Mouse (Mus musculus) G1E (cell line): ENCODE data around the gene Cyren. TPM values are rescaled to one million over a fixed set of nuclear protein-coding genes. Genes with fewer than 3 reads are reported as not detected.

Experiments used
- ATAC-seq: 2 replicates; pipeline ENCODE4 v1.8.0; 2016; ENCODE audit warnings: mild to moderate bottlenecking; ENCODE audit not compliant: insufficient number of reproducible peaks, poor library complexity, low FRiP score, severe bottlenecking; ENCODE audit errors: extremely low read depth
- DNase-seq: peaks from one replicate; pipeline ENCODE4 v3.0.0; 2012; ENCODE audit warnings: low spot score
- H3K27me3 ChIP-seq: 2 replicates; pipeline ENCODE4 v1.6.1; 2012; ENCODE audit warnings: mild to moderate bottlenecking, low read length, inconsistent platforms; ENCODE audit not compliant: insufficient read depth
- H3K36me3 ChIP-seq: replicated peaks from 2 replicates; pipeline ENCODE3; 2012; ENCODE audit warnings: mild to moderate bottlenecking, inconsistent platforms
- H3K4me1 ChIP-seq: 2 replicates; pipeline ENCODE4 v1.6.1; 2012; ENCODE audit warnings: low read depth, low read length, inconsistent platforms, mixed read lengths; ENCODE audit not compliant: insufficient read depth
- H3K4me3 ChIP-seq: 2 replicates; pipeline ENCODE4 v1.5.1; 2012; ENCODE audit warnings: low read depth, mild to moderate bottlenecking, inconsistent platforms, low read length, moderate library complexity, mixed read lengths
- H3K9me3 ChIP-seq: replicated peaks from 2 replicates; pipeline ENCODE4 v1.6.1; 2012; ENCODE audit warnings: inconsistent platforms
- CTCF ChIP-seq: IDR thresholded peaks from 2 replicates; pipeline ENCODE4 v1.5.1; 2012; ENCODE audit warnings: low read depth, low read length, inconsistent platforms, mixed read lengths
- GATA1 ChIP-seq: IDR thresholded peaks from 2 replicates; pipeline ENCODE4 v1.6.1; 2012; ENCODE audit warnings: borderline replicate concordance, low read length, inconsistent platforms, mixed read lengths
- GATA2 ChIP-seq: IDR thresholded peaks from 2 replicates; pipeline ENCODE4 v1.6.1; 2012; ENCODE audit warnings: low read depth, low read length, inconsistent platforms, borderline replicate concordance
- POLR2AphosphoS5 ChIP-seq: IDR thresholded peaks from 2 replicates; pipeline ENCODE4 v1.6.1; 2012; ENCODE audit warnings: low read depth, low read length, inconsistent platforms; ENCODE audit not compliant: insufficient replicate concordance
- TAL1 ChIP-seq: conservative IDR thresholded peaks from 2 replicates; pipeline ENCODE4 v1.6.1; 2012; ENCODE audit warnings: low read depth, low read length, inconsistent platforms, mixed read lengths
- polyA plus RNA-seq: library from polyadenylated mRNA; stranded (reverse); fragments of >175 nt; gene quantifications from 2 replicates; pipeline ENCODE4 v1.2.3, GENCODE M21; 2012
- total RNA-seq, 2 experiments: library from RNA; stranded (forward) in 1 of 2; stranded (reverse) in 1 of 2; fragments of 200-1000 nt in 1 of 2; fragments of >200 nt in 1 of 2; fragmentation: Nextera tagmentation in 1 of 2; gene quantifications; 2 replicates each; pipeline ENCODE4 v1.2.3; 2014 to 2017

Cyren gene
- total and polyA plus RNA-seq, 3 experiments, result 8.1 to 20.1 (median 17.4) TPM

GRCm38 (mm10) chr6:34874101-34874921, 3.5 kb downstream of the Cyren start:
- Histone ChIP-seq H3K4me3 (peak overlapping the region; percentile 86; the same call in 1 of the 2 replicates), H3K36me3 (peaks cover 61% of the 10 kb centered on the region), H3K9me3 (no peaks in the 10 kb centered on the region), H3K4me1 (peaks cover 78% of the 10 kb centered on the region), H3K27me3 (no peaks in the 10 kb centered on the region)
- TF ChIP-seq CTCF (no peak), TAL1 (peak; percentile 60), POLR2AphosphoS5 (no peak), GATA1 (no peak), GATA2 (no peak)
- ATAC-seq (peak; percentile 11), DNase-seq (no peak)

DNA sequence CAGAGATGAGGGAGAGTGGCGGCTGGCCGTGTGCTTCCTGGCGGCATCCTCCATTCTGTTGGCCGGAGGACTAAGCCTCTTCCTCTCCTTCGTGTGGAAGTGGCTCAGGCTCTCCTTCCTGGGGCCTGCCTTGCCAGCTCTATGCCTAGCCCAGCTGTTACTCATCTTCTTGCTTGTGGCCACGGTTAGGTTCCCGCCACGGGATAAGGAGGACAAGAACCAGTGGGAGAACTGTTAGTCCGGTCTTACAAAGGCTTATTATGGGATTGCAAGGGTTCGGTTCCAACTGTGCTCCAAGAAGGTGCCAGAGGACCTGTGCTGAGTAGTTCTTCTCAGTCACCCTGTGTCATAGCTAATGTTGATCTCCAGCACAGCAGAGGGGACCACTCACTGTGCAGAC, 5.0 kb downstream of the Cyren start:
- Histone ChIP-seq H3K4me3 (no peak overlapping the region), H3K4me1 (peaks cover 84% of the 10 kb centered on the region), H3K9me3 (no peaks in the 10 kb centered on the region), H3K27me3 (no peaks in the 10 kb centered on the region), H3K36me3 (peaks cover 53% of the 10 kb centered on the region)
- DNase-seq (no peak), ATAC-seq (no peak)
- TF ChIP-seq TAL1, result no peak
- no peak for TF ChIP-seq GATA2
- TF ChIP-seq POLR2AphosphoS5, result no peak
- no peak for TF ChIP-seq CTCF
- TF ChIP-seq GATA1, result no peak

DNA sequence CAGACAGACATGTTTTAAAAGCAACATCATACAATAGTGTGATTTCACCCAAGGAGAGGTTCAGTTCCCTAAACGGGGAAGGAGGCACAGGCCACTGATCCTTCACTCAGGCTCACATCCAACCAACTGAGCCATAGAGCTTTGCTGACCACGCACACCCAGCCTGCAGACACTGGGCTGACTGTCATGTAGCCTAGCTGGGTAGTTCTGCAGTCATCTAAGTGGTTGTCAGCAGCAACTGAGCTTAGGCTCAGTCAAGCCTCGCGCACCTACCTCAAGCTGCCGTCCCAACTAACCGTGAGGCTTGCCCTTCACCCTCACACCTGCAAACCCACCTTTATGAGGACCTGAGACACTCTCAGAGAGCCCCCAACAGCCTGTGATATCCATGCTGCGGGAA, 5.9 kb downstream of the Cyren start:
- TF ChIP-seq TAL1, result no peak
- TF ChIP-seq POLR2AphosphoS5, result no peak
- TF ChIP-seq CTCF, result no peak
- TF ChIP-seq GATA2, result no peak
- TF ChIP-seq GATA1, result no peak
- H3K36me3 ChIP-seq, result peaks cover 53% of the 10 kb centered on the region
- H3K4me3 ChIP-seq, result no peak overlapping the region
- ATAC-seq, result no peak
- H3K27me3 ChIP-seq, result no peaks in the 10 kb centered on the region
- no peak for DNase-seq
- peaks cover 87% of the 10 kb centered on the region for H3K4me1 ChIP-seq
- H3K9me3 ChIP-seq, result no peaks in the 10 kb centered on the region

GRCm38 (mm10) chr6:34870724-34871123, 7.1 kb downstream of the Cyren start:
- no peaks in the 10 kb centered on the region for H3K27me3 ChIP-seq
- DNase-seq (no peak), ATAC-seq (no peak)
- TF ChIP-seq GATA2, result no peak
- TF ChIP-seq CTCF, result no peak
- TF ChIP-seq GATA1, result no peak
- TF ChIP-seq TAL1, result no peak
- TF ChIP-seq POLR2AphosphoS5, result no peak
- no peak overlapping the region for H3K4me3 ChIP-seq
- no peaks in the 10 kb centered on the region for H3K9me3 ChIP-seq
- H3K4me1 ChIP-seq, result peaks cover 85% of the 10 kb centered on the region
- peaks cover 43% of the 10 kb centered on the region for H3K36me3 ChIP-seq

DNA sequence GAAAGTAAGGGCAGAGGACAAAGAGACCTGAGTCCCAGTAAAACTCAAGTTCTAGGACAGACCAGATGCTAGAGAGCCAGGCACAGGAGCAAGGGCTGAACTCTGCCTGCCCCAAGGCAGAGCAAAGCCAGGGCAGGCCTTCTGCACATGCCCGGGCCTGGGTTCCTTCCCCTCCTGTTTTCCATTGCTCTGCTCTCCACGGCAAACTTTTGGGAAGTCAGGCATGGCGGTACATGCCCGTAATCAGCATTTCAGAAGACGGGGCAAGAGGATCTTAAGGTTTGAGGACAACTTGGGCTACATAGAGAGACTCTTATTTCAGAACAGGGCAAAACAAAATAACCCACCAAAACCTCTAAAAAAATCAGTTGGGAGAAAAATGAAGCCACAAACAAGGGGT, 7.7 kb downstream of the Cyren start:
- Histone ChIP-seq H3K27me3 (no peaks in the 10 kb centered on the region), H3K9me3 (no peaks in the 10 kb centered on the region), H3K4me3 (peak overlapping the region; percentile 28; the same call in 1 of the 2 replicates), H3K4me1 (peaks cover 85% of the 10 kb centered on the region), H3K36me3 (peaks cover 37% of the 10 kb centered on the region)
- no peak for ATAC-seq
- no peak for TF ChIP-seq TAL1
- TF ChIP-seq GATA2, result no peak
- no peak for TF ChIP-seq GATA1
- TF ChIP-seq CTCF, result no peak
- no peak for TF ChIP-seq POLR2AphosphoS5
- DNase-seq, result no peak

GRCm38 (mm10) chr6:34869225-34869915, 8.5 kb downstream of the Cyren start:
- peaks cover 79% of the 10 kb centered on the region for H3K4me1 ChIP-seq
- DNase-seq (peak; percentile 75), ATAC-seq (peak; percentile 70)
- H3K4me3 ChIP-seq, result peak overlapping the region; percentile 28; the same call in 1 of the 2 replicates
- no peaks in the 10 kb centered on the region for H3K9me3 ChIP-seq
- peaks cover 29% of the 10 kb centered on the region for H3K36me3 ChIP-seq
- TF ChIP-seq GATA2 (no peak), CTCF (no peak), GATA1 (no peak), TAL1 (no peak), POLR2AphosphoS5 (no peak)
- H3K27me3 ChIP-seq, result no peaks in the 10 kb centered on the region
